Mouse (Mus musculus) spleen, adult 18-20 months (tissue): ENCODE measurements around the gene Pik3c2g.

Experiments
- DNase-seq, 2 experiments: peaks; one replicate each; pipeline ENCODE4 v3.0.0; 2022; ENCODE audit warnings: mixed read lengths in 2 of 2

The Pik3c2g gene

DNA sequence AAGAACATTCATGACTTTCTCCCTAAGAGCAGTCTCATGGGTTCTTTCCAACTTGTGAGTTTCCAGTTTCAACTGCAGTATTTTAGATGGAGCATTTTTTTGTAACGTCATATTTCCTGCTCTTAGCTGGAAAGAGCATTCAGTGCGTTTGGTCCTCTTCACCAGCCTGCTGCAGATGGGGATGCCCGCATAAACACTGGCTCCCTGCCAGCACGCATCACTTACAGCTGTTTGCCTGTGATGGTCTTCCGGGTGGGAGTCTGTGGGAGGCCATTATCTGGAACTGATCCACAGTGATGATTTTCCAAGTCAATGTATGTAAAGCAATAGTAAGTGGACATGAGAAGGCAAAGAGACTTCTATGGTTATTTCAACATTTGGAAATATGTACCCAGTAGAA lies 151.3 kb downstream of the Pik3c2g start:
- DNase-seq: no peak

GRCm38 (mm10) chr6:139742693-139743432 lies 155.8 kb downstream of the Pik3c2g start:
- no peak for DNase-seq

- DNase-seq: no peak
Measured at GRCm38 (mm10) chr6:139746758-139747479, 159.9 kb downstream of the Pik3c2g start.

DNA sequence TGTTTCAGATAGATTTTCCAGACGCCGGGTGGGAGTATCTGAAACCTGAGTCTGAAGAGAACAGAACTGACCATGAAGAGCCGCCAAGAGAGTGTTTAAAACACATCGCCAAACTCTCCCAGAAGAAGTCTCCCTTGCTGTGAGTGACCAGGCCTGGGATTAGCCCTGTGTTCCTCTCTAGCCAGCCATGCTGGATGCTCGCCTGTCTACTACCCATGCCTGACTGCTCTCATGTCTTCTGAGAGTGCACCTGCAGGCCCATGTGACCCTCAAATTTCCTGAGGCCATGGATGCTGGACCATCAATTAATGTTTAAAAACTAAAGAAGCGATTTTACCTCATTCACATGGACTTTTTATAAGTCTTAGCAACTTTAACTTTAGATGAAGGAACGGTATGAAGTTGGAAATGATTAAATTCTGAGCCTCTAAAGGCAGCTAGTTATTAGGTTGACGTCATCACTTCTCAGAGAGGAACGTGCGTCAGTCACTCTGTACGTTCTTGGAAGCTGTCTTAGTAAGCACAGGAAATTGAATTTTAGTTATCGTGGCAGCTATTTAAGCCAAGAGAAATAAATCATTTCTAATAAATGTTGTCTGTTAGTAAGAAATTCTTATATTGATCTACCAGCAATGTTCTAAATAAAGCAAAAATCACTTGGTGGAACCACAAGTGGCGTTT lies 161.2 kb downstream of the Pik3c2g start:
- DNase-seq: no peak

DNA sequence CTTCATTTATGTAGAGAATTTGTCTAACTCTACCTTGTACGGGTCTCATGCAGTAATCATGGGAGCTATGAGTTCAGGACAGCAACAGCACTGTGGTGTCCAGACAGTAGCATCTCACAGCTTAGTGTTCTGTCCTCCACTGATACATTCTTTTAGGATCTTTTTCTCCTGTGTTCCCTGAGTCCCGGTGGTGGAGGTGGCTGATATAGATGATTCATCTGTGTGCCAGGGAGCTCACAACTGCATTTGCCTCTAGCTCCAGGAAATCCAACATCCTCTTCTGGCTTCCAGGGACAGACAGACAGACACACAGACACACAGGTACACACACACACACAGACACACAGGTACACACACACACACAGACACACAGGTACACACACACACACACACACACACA lies 163.6 kb downstream of the Pik3c2g start:
- no peak for DNase-seq

DNA sequence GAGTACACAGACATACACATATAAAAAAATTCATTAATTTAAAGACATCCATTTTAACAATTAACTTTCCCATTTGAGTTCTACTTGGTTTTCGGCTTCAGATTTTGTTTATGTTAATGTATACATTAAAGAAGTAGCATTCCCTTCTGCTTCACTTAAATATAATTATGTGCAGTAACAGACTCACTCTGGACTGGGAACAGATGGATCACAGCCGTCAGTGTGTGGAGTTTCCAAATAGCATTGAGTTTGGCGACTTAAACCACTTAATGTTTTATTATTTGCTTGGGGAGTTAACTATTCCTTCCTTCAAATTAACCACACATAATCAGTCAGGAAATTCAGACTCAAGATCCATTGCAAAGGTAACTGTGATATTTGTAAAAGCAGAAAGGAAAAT lies 164.0 kb downstream of the Pik3c2g start:
- DNase-seq: no peak

GRCm38 (mm10) chr6:139757876-139758275 lies 170.9 kb downstream of the Pik3c2g start:
- DNase-seq: no peak

DNA sequence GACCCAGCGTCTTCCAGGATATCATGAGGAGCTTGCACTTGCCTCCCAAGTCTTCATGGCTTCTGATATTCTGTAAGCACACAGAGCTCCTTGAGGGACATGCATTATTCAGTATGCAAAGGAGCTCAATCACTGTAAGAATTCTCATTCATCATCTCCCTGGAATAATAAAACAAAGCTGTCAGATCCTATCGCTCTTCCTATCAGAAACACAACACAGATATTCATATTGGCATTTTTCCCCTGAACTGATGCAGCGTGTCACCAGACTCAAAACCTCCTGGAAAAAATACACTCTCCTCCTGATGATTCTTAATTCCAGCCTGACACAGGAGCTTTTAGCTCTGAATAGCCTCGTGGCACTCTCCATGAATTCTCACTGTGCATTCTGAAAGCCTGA lies 174.0 kb downstream of the Pik3c2g start:
- DNase-seq: no peak

DNA sequence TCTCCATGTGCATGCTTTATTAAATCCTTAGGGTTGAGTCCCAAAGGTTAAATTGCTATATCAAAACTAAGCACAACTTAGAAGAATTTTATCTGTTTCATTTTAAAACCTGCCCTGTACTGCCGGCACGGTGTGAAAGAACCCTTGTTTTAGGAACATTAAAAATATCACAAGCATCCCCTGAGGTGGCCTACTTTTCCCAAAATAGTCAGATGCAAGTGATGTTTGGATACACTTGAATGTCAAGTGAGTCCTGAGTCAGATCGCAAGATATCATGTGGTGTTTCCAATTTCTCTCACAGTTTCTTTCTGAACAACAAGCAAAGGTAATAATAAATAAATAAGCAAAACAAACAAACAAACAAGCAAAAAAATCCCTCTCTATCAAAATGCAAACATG lies 177.4 kb downstream of the Pik3c2g start:
- DNase-seq: no peak

- no peak for DNase-seq
Measured at GRCm38 (mm10) chr6:139769744-139770473, 182.9 kb downstream of the Pik3c2g start.

DNA sequence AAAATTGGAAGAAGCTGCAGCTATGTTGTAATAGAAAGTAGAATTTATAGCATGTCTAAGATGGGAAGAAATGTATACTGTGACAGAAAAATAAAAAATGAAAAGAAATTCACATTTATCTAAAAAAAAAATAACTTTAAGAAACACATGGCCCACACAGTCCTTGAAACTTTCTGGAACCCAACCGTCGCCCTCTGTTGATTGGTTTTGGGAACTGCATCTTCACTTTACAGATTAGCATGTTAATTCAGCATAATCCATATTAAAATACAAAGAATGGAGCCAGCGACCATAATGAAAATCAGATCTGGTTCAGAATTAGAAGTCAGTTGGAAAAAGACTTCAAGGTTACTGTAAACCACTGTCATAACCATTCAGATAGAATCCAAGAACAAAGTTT lies 183.5 kb downstream of the Pik3c2g start:
- DNase-seq: no peak

GRCm38 (mm10) chr6:139777576-139778282 lies 190.7 kb downstream of the Pik3c2g start:
- no peak for DNase-seq

GRCm38 (mm10) chr6:139780028-139780427 lies 193.0 kb downstream of the Pik3c2g start:
- DNase-seq: no peak

- no peak for DNase-seq
Measured at GRCm38 (mm10) chr6:139789479-139789878, 202.5 kb downstream of the Pik3c2g start.

- DNase-seq: no peak
Measured at GRCm38 (mm10) chr6:139799541-139800226, 212.7 kb downstream of the Pik3c2g start.

GRCm38 (mm10) chr6:139821916-139822315 lies 234.9 kb downstream of the Pik3c2g start:
- DNase-seq: no peak

- DNase-seq: no peak
Measured at GRCm38 (mm10) chr6:139838239-139838638, 251.2 kb downstream of the Pik3c2g start.

DNA sequence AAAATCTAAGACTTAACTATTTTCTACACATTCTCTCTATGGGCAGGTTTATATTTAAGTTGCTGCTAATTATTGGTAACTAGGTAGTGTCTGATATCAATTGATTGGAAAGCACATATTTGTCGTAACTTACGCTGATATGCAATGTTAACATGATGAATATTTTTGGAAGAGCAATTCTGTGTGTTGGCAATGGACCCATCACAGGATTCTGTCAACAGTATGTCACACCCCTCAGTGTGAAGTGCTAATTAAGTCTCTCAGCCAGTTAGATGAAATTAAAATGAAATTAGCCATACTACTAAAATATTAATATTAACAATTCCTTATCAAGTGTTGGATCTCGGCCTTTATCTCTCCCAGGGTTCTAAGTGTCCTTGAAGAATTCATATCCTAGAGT lies 251.7 kb downstream of the Pik3c2g start:
- no peak for DNase-seq

GRCm38 (mm10) chr6:139839907-139840306 lies 252.9 kb downstream of the Pik3c2g start:
- DNase-seq: no peak

- no peak for DNase-seq
Measured at GRCm38 (mm10) chr6:139841272-139841671, 254.3 kb downstream of the Pik3c2g start.

DNA sequence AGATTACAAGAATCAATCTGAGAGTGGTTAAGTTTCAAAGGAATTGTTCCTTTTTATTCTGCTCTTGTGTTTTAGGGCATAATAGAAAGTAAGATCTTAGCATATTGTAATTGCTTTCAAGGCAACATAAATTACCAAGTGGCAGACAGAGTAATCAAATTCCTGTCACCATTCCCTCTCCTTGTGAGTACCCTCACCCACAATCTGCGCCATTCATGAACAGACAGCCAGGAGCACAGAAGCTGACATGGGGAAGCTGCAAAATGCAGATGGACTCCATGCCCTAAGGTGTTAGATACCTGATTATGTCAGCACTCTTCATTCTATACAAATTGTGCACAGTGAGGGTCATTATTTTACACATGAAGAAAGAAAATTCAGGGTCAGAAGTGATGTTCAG lies 255.6 kb downstream of the Pik3c2g start:
- DNase-seq: no peak

GRCm38 (mm10) chr6:139843531-139843930 lies 256.5 kb downstream of the Pik3c2g start:
- no peak for DNase-seq
